Mouse (Mus musculus): Measurements from ENCODE around the gene Ctnnbl1. TPM values are rescaled to one million over a fixed set of nuclear protein-coding genes. Genes with fewer than 3 reads are reported as not detected.

The Ctnnbl1 gene
- total RNA-seq, 2 experiments from 2014 or later: 26.7 to 29.0 TPM

DNA sequence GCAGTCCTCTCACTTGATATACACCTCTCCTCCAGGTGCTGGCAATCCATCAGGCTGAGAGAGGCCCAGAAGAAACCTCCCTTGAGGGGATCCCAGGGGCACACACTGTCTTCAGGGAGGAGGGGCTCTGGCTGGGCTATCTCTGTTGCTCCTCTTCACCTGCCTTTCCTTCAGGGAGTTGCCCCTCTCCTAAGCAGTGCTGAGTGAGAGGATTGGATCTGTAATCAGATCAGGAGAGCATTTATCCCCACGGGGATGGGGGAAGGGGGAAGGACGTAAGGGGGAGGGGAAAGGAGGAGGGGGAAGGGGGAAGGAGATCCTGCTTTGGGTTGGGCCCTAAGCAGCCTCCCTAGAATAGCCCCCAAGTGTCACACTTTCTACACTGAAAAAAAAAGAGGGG lies 190.6 kb downstream of the Ctnnbl1 start:
- no peak for DNase-seq (ENCODE audit: low spot score in 2 of 2)

DNA sequence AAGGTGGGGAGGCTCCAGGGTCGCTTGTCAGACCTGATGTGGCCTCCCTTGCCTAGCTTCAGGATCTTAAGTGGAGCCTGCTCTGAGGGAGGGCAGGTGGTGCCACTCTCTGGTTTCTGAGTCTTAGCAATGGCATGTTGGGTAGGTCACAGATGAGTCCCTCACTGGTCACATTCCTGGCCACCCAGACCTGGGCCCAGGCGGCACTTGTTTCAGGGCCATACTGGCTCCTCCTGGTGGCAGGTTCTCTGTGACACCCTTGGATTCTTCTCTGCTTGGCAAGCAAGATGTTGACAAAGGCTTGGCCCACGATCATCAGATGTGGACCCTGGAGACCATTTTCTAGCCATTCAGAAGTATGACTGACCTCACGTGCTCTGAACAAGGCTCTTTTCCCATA lies 195.5 kb downstream of the Ctnnbl1 start:
- no peak for DNase-seq (ENCODE audit: low spot score in 2 of 2)

DNA sequence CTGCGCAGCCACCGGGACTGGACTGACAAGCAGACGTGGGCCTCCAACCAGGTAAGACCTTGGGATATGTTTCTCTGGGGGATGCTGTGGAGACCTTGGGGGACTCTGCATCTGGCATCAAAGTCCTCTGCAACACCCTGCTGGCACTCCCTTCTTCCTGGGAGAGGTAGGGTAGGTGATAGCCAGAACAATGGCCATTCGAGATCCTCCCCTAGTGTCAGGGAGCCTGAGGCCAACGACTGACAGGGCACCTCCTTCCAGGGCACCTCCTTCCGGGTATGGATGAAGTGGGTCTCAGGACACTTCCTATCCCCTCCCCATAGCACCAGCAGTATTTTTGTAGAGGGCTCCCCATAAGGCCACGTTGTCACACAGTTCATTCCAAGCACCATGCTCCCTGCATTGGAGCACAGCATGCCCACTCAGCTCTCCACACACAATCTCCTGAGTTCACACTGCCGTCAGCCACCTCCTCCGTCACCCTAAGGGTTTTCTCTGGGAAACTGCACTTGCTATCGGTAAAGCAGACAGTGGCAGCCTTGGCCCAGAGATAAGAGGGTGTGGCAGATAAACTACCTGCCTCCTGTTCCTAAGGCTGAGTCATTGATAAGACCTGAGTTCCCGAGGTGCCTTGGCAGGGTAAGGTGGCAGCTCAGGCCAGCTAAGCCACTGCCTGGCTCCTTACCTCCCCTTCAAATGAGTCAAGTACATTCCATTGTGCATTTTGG lies 198.4 kb downstream of the Ctnnbl1 start:
- DNase-seq (ENCODE audit: low spot score in 2 of 2): no peak

DNA sequence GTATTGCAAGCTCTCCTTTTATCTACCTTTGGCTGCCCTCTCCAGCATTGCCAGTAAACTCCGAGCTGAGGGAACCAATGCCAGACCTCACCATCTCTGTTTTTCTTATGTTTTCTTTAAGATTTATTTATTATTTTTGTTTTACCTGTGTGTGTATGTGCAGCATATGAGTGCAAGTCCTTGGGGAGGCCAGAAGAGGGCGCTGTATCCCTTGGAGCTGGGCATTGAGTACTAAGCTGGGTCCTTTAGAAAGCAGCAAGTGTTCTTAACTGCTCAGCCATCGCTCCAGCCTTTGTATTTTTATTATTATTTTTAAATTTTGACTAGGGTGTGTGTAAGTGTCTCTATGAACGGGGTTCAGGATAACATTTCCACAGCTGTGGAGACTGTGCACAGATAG lies 199.5 kb downstream of the Ctnnbl1 start:
- DNase-seq (ENCODE audit: low spot score in 2 of 2): no peak

DNA sequence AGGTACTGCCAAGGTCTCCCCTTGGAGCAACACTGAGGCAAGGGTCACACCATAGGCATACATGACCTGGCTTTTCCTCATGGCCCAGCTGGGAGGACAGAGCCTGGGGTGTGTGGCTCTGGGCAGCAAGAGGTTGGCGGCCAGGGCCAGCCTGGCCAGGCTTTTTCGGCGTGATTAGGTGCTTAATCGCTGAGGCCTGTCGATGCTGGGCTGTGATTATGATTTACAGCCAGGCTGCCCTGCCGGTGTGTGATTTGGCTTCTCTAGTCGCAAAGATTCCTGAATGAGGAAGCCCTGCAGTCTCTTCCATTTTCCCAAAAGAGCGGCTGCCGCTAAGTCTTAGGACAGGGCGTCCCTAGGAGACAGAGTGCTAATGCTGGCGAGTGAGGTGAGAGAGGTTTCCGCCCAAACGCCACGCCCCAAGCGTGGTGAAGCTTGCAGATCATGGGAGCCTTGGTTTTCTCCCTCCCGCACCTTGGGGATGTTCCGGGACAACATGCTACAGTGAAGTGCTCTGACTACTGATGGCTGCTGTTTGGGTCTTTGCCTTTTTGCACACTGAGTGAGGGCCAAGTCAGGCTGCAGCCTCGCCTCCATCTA lies 203.5 kb downstream of the Ctnnbl1 start:
- no peak for DNase-seq (ENCODE audit: low spot score in 2 of 2)

Other genes starting within 250 kb of the Ctnnbl1 start
- gene Nnat, start 177.3 kb upstream of the Ctnnbl1 start, total RNA-seq (2021): 100 to 1,000 TPM; 380 to 391 TPM
- gene Blcap, start 166.1 kb upstream of the Ctnnbl1 start, total RNA-seq (2021): 100 to 1,000 TPM; 103 to 104 TPM
- 10 to 100 TPM; 17.6 to 24.9 TPM for gene Vstm2l, start 177.3 kb downstream of the Ctnnbl1 start, total RNA-seq (2021)

Data from adrenal gland, postnatal 4 days (tissue).